Mouse (Mus musculus): ENCODE data around the gene 1700092M07Rik. TPM values are rescaled to one million over a fixed set of nuclear protein-coding genes. Genes with fewer than 3 reads are reported as not detected.
A peak's percentile ranks its signal among the peaks of the same experiment; 100 is the strongest.

The 1700092M07Rik gene
- polyA plus RNA-seq, 1 experiment from 2014 or later: 2.6 TPM

DNA sequence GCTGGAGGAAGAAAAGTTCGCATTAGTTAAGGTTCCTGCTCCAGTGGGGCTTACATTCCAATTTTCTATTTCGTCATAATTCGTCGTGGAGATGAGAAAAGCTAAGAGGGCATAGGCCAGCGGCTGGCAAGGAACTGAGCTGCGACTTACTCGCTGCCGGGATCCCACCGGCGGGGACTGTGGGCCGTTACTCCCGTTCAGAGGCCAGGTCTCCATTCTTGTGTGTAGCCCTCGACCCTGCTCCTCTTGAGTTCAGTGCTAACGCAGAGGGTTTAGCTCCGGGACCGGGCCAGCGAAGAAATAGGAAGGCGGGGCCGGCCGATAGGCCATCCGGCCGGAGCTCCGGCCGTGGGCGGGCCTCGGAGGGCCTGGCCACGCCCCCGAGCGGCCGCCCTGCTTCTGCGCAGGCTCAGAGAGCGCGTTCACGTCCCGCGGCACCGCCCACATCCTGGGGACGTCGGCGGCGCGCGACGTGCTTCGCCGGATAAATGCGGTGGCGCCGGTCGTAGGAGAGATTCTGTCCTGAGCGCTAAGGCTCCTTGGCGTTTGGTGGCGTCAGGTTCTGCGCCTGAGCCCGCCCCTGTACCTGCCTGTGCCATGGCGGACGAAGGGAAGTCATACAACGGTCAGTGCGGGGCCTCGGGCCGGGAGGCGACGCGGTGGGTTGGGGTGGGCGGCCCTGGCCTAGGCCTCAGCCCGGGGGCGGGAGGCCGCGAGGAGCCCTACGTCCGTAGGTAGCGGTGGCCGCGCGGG, 16.3 kb downstream of the 1700092M07Rik start, which contains the start of gene Nxf1:
Gene Nxf1 (plus strand): TSS at position 439 of the 753 bp plus-strand sequence.
- Histone ChIP-seq H3K4me3 (peak within 1 kb of the TSS; percentile 100), H3K36me3 (peaks cover 32% of the 10 kb centered on the region), H3K27ac (peak within 1 kb of the TSS; percentile 93), H3K4me2 (replicated peaks) (peak within 1 kb of the TSS; percentile 61), H3K27me3 (no peaks in the 10 kb centered on the region), H3K9me3 (no peaks in the 10 kb centered on the region), H3K4me1 (peaks cover 18% of the 10 kb centered on the region), H3K9ac (peak within 1 kb of the TSS; percentile 99)
- WGBS: under 1% methylated on average over 75 of the region's 75 CpGs
- ATAC-seq (ENCODE audit: insufficient number of reproducible peaks, insufficient read depth, low FRiP score, low TSS enrichment): peak; percentile 82

GRCm38 (mm10) chr19:8757471-8757998, 17.0 kb downstream of the 1700092M07Rik start:
- Histone ChIP-seq H3K9ac (peak overlapping the region; percentile 99), H3K36me3 (peaks cover 31% of the 10 kb centered on the region), H3K9me3 (no peaks in the 10 kb centered on the region), H3K27ac (peak overlapping the region; percentile 93), H3K4me1 (peaks cover 18% of the 10 kb centered on the region), H3K27me3 (no peaks in the 10 kb centered on the region), H3K4me3 (peak overlapping the region; percentile 100), H3K4me2 (replicated peaks) (peak overlapping the region; percentile 61)
- 7% methylated on average over 14 of the region's 14 CpGs for WGBS
- no peak for ATAC-seq (ENCODE audit: insufficient number of reproducible peaks, insufficient read depth, low FRiP score, low TSS enrichment)

DNA sequence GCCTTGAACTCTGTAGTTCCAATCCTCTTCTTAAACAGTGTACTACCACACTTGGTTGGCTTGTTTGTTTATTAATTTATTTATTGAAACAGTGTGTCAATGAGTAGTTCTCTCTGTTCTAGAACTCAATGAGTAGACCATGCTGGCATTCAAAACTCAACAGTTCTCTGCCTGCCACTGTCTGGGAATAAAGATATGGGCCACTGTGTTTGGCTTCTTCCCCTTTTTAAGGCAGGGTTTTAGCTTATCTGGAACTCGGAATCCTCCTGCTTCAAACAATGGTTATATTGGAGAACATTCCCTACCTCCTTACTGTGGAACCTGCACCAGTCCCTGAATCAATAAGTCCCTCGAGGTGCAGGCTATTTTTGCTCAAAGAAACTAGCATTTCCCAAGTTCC, 18.4 kb downstream of the 1700092M07Rik start:
- Histone ChIP-seq H3K9me3 (no peaks in the 10 kb centered on the region), H3K36me3 (peaks cover 37% of the 10 kb centered on the region), H3K4me1 (peaks cover 18% of the 10 kb centered on the region), H3K27me3 (no peaks in the 10 kb centered on the region), H3K9ac (no peak overlapping the region), H3K27ac (no peak overlapping the region), H3K4me3 (no peak overlapping the region), H3K4me2 (replicated peaks) (no peak overlapping the region)
- 82% methylated on average over 2 of the region's 2 CpGs for WGBS
- no peak for ATAC-seq (ENCODE audit: insufficient number of reproducible peaks, insufficient read depth, low FRiP score, low TSS enrichment)

DNA sequence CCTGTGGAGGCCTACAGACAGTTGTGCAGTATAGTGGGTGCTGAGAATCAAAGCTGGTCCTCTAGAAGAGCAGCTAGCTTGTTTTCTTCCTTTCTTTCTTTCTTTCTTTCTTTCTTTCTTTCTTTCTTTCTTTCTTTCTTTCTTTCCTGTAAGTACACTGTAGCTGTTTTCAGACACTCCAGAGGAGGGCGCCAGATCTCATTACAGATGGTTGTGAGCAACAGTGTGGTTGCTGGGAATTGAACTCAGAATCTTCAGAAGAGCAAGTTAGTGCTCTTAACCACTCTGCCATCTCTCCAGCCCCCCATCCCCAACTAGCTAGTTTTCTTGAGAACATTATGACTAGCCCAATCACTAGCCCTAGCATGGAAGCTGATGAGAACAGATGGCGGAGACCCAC, 20.2 kb downstream of the 1700092M07Rik start:
- H3K4me1 ChIP-seq: peaks cover 15% of the 10 kb centered on the region
- H3K9ac ChIP-seq: no peak overlapping the region
- no peak overlapping the region for H3K27ac ChIP-seq
- no peak overlapping the region for H3K4me2 ChIP-seq (replicated peaks)
- H3K9me3 ChIP-seq: peaks cover 7% of the 10 kb centered on the region; the same call in 1 of the 2 replicates
- no peak overlapping the region for H3K4me3 ChIP-seq
- no peaks in the 10 kb centered on the region for H3K27me3 ChIP-seq
- 82% methylated on average over 2 of the region's 2 CpGs for WGBS
- ATAC-seq (ENCODE audit: insufficient number of reproducible peaks, insufficient read depth, low FRiP score, low TSS enrichment): no peak
- peaks cover 39% of the 10 kb centered on the region for H3K36me3 ChIP-seq

DNA sequence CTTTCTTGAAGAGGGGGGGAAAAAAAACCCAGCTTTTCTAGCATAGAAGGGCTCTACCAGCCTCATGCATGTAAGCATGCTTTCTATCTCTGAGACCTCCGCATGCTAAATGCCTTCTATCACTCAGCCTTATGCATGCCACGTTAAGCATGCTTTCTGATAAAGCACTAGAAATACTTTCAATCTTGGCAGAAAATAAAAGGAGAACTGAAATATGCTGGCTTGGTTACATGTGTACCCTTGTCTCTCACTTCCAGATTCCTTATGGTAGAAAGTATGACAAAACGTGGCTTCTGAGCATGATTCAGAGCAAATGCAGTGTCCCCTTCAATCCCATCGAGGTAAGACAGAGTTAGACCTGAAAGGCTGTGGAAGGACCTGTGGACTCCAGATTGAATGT, 22.8 kb downstream of the 1700092M07Rik start:
- Histone ChIP-seq H3K27ac (no peak overlapping the region), H3K27me3 (no peaks in the 10 kb centered on the region), H3K9ac (no peak overlapping the region), H3K36me3 (peaks cover 64% of the 10 kb centered on the region), H3K4me2 (replicated peaks) (no peak overlapping the region), H3K4me1 (peaks cover 7% of the 10 kb centered on the region), H3K4me3 (no peak overlapping the region), H3K9me3 (peaks cover 7% of the 10 kb centered on the region; the same call in 1 of the 2 replicates)
- WGBS: 90% methylated on average over 4 of the region's 4 CpGs
- ATAC-seq (ENCODE audit: insufficient number of reproducible peaks, insufficient read depth, low FRiP score, low TSS enrichment): no peak

- peaks cover 82% of the 10 kb centered on the region for H3K36me3 ChIP-seq
- H3K9ac ChIP-seq: no peak overlapping the region
- H3K4me2 ChIP-seq (replicated peaks): no peak overlapping the region
- H3K27ac ChIP-seq: no peak overlapping the region
- peaks cover 7% of the 10 kb centered on the region; the same call in 1 of the 2 replicates for H3K9me3 ChIP-seq
- H3K27me3 ChIP-seq: no peaks in the 10 kb centered on the region
- 95% methylated on average over 9 of the region's 9 CpGs for WGBS
- ATAC-seq (ENCODE audit: insufficient number of reproducible peaks, insufficient read depth, low FRiP score, low TSS enrichment): no peak
- no peak overlapping the region for H3K4me3 ChIP-seq
- H3K4me1 ChIP-seq: 0 out of 2 replicates have a peak, but pooled peaks cover 4% of the 10 kb centered on the region
Observed at GRCm38 (mm10) chr19:8765562-8765961, 25.0 kb downstream of the 1700092M07Rik start.

DNA sequence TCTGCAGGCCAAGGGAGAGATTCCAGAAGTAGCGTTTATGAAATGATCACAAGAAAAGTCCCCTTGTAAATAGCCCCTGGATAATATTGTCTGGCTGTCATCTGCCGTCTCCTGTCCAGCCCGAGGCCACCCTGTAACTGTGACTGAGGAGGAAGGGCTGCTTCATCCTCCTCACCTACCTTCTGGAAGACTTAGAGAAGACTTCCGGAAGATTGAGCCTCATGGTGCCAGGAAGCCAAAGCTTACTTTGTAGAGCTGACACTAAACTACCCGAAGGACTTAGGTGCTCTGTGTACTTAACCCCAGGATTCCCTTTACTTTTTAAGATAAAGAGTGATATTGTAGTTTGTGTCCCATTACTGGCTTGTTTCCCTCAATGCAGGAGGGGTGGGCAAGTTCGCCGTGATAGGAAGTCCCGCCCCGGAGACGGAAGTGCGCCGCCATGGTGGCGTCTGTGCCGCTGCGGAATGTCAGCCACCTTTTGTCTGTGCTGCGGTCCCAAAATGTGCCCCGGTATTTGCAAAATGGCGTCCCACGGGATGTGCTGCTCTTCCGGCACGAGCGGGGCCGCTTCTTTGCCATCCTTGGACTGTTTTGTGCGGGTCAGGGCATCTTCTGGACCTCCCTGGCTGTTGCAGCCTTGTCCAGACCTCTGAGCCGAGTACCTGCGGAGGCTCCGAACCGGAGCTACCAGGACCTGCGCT, 30.2 kb downstream of the 1700092M07Rik start, which contains the start of gene Tmem223:
Gene Tmem223 (plus strand): TSS at position 430 of the 704 bp plus-strand sequence.
- WGBS: 23% methylated on average over 29 of the region's 29 CpGs
- Histone ChIP-seq H3K4me2 (replicated peaks) (peak within 1 kb of the TSS; percentile 73), H3K4me1 (peaks cover 29% of the 10 kb centered on the region), H3K9me3 (no peaks in the 10 kb centered on the region), H3K36me3 (peaks cover 59% of the 10 kb centered on the region), H3K4me3 (peak within 1 kb of the TSS; percentile 81), H3K27ac (peak within 1 kb of the TSS; percentile 90), H3K9ac (peak within 1 kb of the TSS; percentile 90), H3K27me3 (no peaks in the 10 kb centered on the region)
- ATAC-seq (ENCODE audit: insufficient number of reproducible peaks, insufficient read depth, low FRiP score, low TSS enrichment): 0 out of 2 replicates have a peak, but pooled peaks have one; percentile 24

DNA sequence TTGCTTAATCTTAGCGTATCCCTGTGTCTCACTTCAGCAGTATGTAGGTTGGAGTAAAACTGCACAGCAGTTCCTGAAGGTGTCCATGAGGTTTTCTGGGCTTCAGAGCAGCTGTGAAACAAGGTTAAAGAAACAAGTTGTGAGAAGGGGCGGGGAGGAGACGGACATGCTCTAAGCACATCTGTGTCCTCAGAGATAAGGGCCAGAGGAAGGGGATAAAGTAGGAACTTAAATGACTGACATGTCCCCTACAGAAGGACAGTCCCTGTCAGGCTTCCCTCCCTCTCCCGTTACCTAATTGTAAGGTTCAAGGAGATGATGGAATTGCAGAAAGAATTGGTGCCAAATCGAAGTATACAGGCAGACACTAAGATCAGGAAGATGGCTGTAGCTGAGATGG, 32.5 kb downstream of the 1700092M07Rik start:
- ATAC-seq (ENCODE audit: insufficient number of reproducible peaks, insufficient read depth, low FRiP score, low TSS enrichment): no peak
- Histone ChIP-seq H3K4me3 (peak overlapping the region; percentile 78), H3K36me3 (peaks cover 40% of the 10 kb centered on the region), H3K4me1 (peaks cover 31% of the 10 kb centered on the region), H3K4me2 (replicated peaks) (peak overlapping the region; percentile 95), H3K27me3 (no peaks in the 10 kb centered on the region), H3K27ac (peak overlapping the region; percentile 99), H3K9me3 (no peaks in the 10 kb centered on the region), H3K9ac (no peak overlapping the region)
- 80% methylated on average over 5 of the region's 5 CpGs for WGBS

DNA sequence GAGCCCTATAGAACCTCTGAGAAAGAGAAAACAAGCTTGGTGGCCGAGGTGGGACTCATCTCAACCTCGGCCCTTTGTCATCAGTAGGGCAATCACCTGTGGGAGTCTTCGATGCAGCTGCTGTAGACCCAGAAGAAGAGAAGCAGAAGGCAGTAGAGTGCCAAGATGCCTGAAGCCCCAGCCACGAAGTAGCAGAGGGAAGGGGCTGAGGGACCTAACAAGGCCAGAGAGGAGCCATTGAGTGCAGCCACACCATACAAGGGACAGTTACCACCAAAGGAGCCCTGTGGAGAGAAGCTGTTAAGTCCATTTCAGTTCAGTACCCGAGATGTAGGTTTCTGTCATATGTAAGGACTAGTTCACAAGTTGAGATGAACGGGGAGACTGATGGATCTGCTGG, 32.9 kb downstream of the 1700092M07Rik start:
- no peak for ATAC-seq (ENCODE audit: insufficient number of reproducible peaks, insufficient read depth, low FRiP score, low TSS enrichment)
- peak overlapping the region; percentile 99 for H3K27ac ChIP-seq
- peaks cover 31% of the 10 kb centered on the region for H3K4me1 ChIP-seq
- WGBS: 60% methylated on average over 6 of the region's 6 CpGs
- no peaks in the 10 kb centered on the region for H3K27me3 ChIP-seq
- no peaks in the 10 kb centered on the region for H3K9me3 ChIP-seq
- peak overlapping the region; percentile 96 for H3K9ac ChIP-seq
- peaks cover 40% of the 10 kb centered on the region for H3K36me3 ChIP-seq
- H3K4me2 ChIP-seq (replicated peaks): peak overlapping the region; percentile 95
- H3K4me3 ChIP-seq: peak overlapping the region; percentile 78

DNA sequence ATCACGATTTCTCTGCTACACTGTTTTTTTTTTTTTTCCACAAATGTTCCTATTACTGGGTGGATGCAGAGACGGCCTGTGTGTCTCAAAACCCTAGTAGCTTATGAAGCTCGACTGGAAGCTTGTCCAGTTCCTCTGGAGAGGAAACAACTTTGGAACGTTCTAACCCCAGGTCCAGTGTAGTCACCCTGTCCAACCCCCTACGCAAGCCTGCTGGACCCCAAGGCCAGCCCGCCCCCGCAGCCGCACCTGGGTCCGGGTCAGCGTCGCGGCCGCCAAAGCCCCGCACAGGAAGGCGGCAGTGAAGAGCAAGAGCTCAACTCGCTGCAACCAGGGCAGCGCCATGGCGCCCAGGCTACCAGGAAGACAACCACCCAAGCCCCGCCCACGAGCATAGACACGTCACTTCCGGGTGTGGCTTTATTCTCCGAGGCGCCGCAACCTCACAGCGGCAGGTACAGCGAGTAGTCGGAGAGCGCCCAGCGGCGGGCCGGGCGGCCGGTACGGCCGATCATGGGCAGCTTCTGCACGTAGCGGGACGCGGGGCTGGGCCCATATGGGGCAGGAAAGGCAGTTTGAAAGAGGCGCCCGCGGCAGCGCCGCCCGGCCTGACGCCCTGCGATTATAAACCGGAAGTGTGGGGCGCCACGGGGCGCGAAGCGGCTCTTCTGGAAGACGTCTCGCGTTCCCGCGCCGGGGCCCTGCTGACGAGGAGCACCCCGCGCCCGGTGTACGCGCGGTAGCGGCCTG, 33.7 kb downstream of the 1700092M07Rik start, which contains the start of gene Tmem179b:
Gene Tmem179b (minus strand): TSS at position 382 of the 750 bp plus-strand sequence.
- H3K9ac ChIP-seq: peak within 1 kb of the TSS; percentile 96
- H3K36me3 ChIP-seq: peaks cover 34% of the 10 kb centered on the region

GRCm38 (mm10) chr19:8774951-8775421, 34.5 kb downstream of the 1700092M07Rik start:
- peak overlapping the region; percentile 78 for H3K4me3 ChIP-seq
- H3K9me3 ChIP-seq: no peaks in the 10 kb centered on the region
- peaks cover 33% of the 10 kb centered on the region for H3K36me3 ChIP-seq
- H3K4me2 ChIP-seq (replicated peaks): peak overlapping the region; percentile 95
- H3K27me3 ChIP-seq: no peaks in the 10 kb centered on the region
- WGBS: 5% methylated on average over 20 of the region's 20 CpGs
- H3K9ac ChIP-seq: peak overlapping the region; percentile 96
- peaks cover 31% of the 10 kb centered on the region for H3K4me1 ChIP-seq
- H3K27ac ChIP-seq: peak overlapping the region; percentile 99
- ATAC-seq (ENCODE audit: insufficient number of reproducible peaks, insufficient read depth, low FRiP score, low TSS enrichment): peak; percentile 10; the same call in 1 of the 2 replicates

More for the DNA sequence above, 33.7 kb downstream of the 1700092M07Rik start, which contains the start of gene Tmem179b:
- peak within 1 kb of the TSS; percentile 95 for H3K4me2 ChIP-seq (replicated peaks)
- no peaks in the 10 kb centered on the region for H3K9me3 ChIP-seq
- peaks cover 31% of the 10 kb centered on the region for H3K4me1 ChIP-seq
- H3K27ac ChIP-seq: peak within 1 kb of the TSS; percentile 99
- peak; percentile 81 for ATAC-seq (ENCODE audit: insufficient number of reproducible peaks, insufficient read depth, low FRiP score, low TSS enrichment)
- H3K27me3 ChIP-seq: no peaks in the 10 kb centered on the region
- WGBS: under 1% methylated on average over 67 of the region's 68 CpGs
- H3K4me3 ChIP-seq: peak within 1 kb of the TSS; percentile 78

Data from embryonic facial prominence, embryonic 12.5 days (tissue).